Mouse (Mus musculus): ENCODE results near the gene Mcam. TPM values are rescaled to one million over a fixed set of nuclear protein-coding genes. Genes with fewer than 3 reads are reported as not detected.

The Mcam gene
- polyA plus RNA-seq, 1 experiment from 2014 or later, result 30.4 TPM

DNA sequence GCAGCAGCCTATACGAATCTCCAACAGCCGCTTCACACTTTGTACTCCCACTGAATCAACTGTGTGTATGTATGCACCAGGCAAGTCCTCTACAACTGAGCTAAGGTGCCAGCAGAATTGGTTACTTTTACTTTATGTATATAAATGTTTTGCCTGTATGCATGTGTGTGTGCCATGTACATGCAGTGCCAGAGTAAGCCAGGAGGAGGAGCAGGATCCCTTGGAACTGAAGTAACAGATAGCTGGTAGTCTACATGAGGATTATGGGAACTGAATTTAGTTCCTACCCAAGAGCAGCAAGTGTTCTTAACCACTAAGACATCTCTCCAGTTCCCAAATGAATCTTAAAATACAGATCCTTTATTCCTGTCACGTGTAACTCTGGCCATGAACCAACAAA lies 48.0 kb downstream of the Mcam start:
- WGBS, result 92% methylated on average over 3 of the region's 3 CpGs
- H3K9ac ChIP-seq, result no peak overlapping the region
- H3K27ac ChIP-seq, result no peak overlapping the region
- no peaks in the 10 kb centered on the region for H3K27me3 ChIP-seq
- no peak overlapping the region for H3K4me2 ChIP-seq (replicated peaks)
- H3K4me3 ChIP-seq, result no peak overlapping the region
- peaks cover 20% of the 10 kb centered on the region for H3K36me3 ChIP-seq
- ATAC-seq (ENCODE audit: low FRiP score, low read depth), result no peak
- 0 out of 2 replicates have a peak, but pooled peaks cover 3% of the 10 kb centered on the region for H3K4me1 ChIP-seq
- H3K9me3 ChIP-seq, result peaks cover 12% of the 10 kb centered on the region; the same call in 1 of the 2 replicates

DNA sequence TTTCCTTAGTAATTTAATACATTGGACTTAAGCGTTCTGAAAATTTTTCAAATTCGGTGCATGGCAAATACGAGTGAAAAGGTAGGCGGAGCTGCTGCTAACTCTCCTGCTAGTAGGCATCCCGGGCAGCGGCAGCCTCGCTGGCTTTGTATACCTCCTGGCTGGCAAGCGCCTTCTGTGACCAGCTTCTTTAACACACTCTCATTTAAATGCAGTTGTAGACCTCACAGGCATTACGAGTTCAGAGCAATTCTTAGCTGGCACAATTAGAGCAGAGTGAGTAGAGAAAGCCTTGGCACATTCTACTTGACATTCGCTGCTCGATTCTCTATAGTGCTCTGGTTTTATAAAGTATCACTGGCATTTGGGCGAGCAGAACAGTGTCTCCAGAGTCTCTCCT lies 54.0 kb downstream of the Mcam start:
- H3K4me1 ChIP-seq, result 0 out of 2 replicates have a peak, but pooled peaks cover 8% of the 10 kb centered on the region
- no peaks in the 10 kb centered on the region for H3K9me3 ChIP-seq
- H3K36me3 ChIP-seq, result no peaks in the 10 kb centered on the region
- H3K4me3 ChIP-seq, result no peak overlapping the region
- H3K4me2 ChIP-seq (replicated peaks), result no peak overlapping the region
- no peaks in the 10 kb centered on the region for H3K27me3 ChIP-seq
- WGBS, result 76% methylated on average over 12 of the region's 12 CpGs
- no peak overlapping the region for H3K27ac ChIP-seq
- ATAC-seq (ENCODE audit: low FRiP score, low read depth), result no peak
- H3K9ac ChIP-seq, result no peak overlapping the region

DNA sequence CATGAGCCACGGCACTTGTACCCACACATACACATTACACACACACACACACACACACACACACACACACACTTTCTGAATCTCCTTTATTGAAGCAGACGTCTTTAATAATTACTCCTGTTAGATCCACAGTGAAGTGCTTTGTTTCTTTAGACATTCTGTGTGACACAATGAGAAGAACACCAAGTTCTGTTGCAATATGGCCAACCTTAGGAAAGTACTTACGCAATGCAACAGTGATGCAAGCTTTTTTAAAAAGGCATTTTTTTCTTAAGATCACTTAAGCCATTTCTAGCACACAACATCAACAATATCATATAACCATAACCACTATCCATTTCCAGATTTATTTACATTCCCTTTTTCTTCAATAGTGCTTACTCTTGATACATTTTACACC lies 56.9 kb downstream of the Mcam start:
- no peak overlapping the region for H3K4me3 ChIP-seq
- H3K27me3 ChIP-seq, result no peaks in the 10 kb centered on the region
- peaks cover 5% of the 10 kb centered on the region for H3K36me3 ChIP-seq
- no peak overlapping the region for H3K4me2 ChIP-seq (replicated peaks)
- 67% methylated on average over 3 of the region's 3 CpGs for WGBS
- no peaks in the 10 kb centered on the region for H3K9me3 ChIP-seq
- 0 out of 2 replicates have a peak, but pooled peaks cover 5% of the 10 kb centered on the region for H3K4me1 ChIP-seq
- H3K9ac ChIP-seq, result no peak overlapping the region
- ATAC-seq (ENCODE audit: low FRiP score, low read depth), result no peak
- no peak overlapping the region for H3K27ac ChIP-seq

DNA sequence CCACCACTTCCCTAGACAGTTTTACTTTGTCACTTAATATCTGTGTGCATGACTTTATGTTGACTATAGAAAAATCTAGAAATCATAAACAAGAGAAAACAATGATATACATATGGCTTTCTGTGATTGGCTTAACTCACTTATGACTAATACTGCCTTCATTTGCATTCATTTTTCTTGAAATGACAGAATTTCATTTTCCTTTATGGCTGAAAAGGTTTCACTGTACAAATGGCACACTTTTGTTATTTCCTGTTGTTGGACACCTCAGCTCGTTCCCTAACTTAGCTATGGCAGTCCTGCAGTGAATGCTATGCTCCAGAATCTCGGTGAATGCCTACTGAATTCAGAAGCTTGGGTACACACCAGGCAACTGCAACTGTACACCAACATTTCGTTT lies 58.0 kb downstream of the Mcam start:
- no peak overlapping the region for H3K4me3 ChIP-seq
- peaks cover 10% of the 10 kb centered on the region for H3K36me3 ChIP-seq
- H3K4me1 ChIP-seq, result 0 out of 2 replicates have a peak, but pooled peaks cover 5% of the 10 kb centered on the region
- no peak for ATAC-seq (ENCODE audit: low FRiP score, low read depth)
- no peak overlapping the region for H3K9ac ChIP-seq
- H3K9me3 ChIP-seq, result no peaks in the 10 kb centered on the region
- H3K27ac ChIP-seq, result no peak overlapping the region
- WGBS, result 90% methylated on average over 3 of the region's 3 CpGs
- no peaks in the 10 kb centered on the region for H3K27me3 ChIP-seq
- H3K4me2 ChIP-seq (replicated peaks), result no peak overlapping the region

Other genes starting within 250 kb of the Mcam start
- gene Thy1, start 91.1 kb upstream of the Mcam start, polyA plus RNA-seq (2015; fragmentation: Nextera tagmentation; extraction: Ambion mirVana), result 3.4 and 5.1 TPM in 2 replicates
- 14.6 and 14.7 TPM in 2 replicates for gene Usp2, start 67.4 kb upstream of the Mcam start, polyA plus RNA-seq (2015; fragmentation: Nextera tagmentation; extraction: Ambion mirVana)
- gene Mfrp, start 32.7 kb upstream of the Mcam start, polyA plus RNA-seq (2015; fragmentation: Nextera tagmentation; extraction: Ambion mirVana), result 0.13 and 0.17 TPM in 2 replicates
- gene C1qtnf5, start 27.2 kb upstream of the Mcam start, polyA plus RNA-seq (2015; fragmentation: Nextera tagmentation; extraction: Ambion mirVana), result 2.6 and 3.4 TPM in 2 replicates
- 0.09 and 0.10 TPM in 2 replicates for gene Gm49380, start 21.0 kb upstream of the Mcam start, polyA plus RNA-seq (2015; fragmentation: Nextera tagmentation; extraction: Ambion mirVana)
- gene Rnf26, start 21.0 kb upstream of the Mcam start, polyA plus RNA-seq (2015; fragmentation: Nextera tagmentation; extraction: Ambion mirVana), result 79.6 and 84.1 TPM in 2 replicates
- gene Cbl, start 99.6 kb downstream of the Mcam start, polyA plus RNA-seq (2015; fragmentation: Nextera tagmentation; extraction: Ambion mirVana), result 17.5 and 19.6 TPM in 2 replicates
- not detected in 2 replicates for gene Ccdc153, start 106.2 kb downstream of the Mcam start, polyA plus RNA-seq (2015; fragmentation: Nextera tagmentation; extraction: Ambion mirVana)
- 0.09 and 0.11 TPM in 2 replicates for gene Pdzd3, start 117.0 kb downstream of the Mcam start, polyA plus RNA-seq (2015; fragmentation: Nextera tagmentation; extraction: Ambion mirVana)
- gene Nlrx1, start 134.1 kb downstream of the Mcam start, polyA plus RNA-seq (2015; fragmentation: Nextera tagmentation; extraction: Ambion mirVana), result 8.2 and 8.3 TPM in 2 replicates
- 7.3 and 7.4 TPM in 2 replicates for gene Abcg4, start 154.1 kb downstream of the Mcam start, polyA plus RNA-seq (2015; fragmentation: Nextera tagmentation; extraction: Ambion mirVana)
- 26.1 and 29.6 TPM in 2 replicates for gene Hinfp, start 171.2 kb downstream of the Mcam start, polyA plus RNA-seq (2015; fragmentation: Nextera tagmentation; extraction: Ambion mirVana)
- gene C2cd2l, start 185.8 kb downstream of the Mcam start, polyA plus RNA-seq (2015; fragmentation: Nextera tagmentation; extraction: Ambion mirVana), result 6.8 and 7.8 TPM in 2 replicates
- 40.2 and 40.5 TPM in 2 replicates for gene Dpagt1, start 191.6 kb downstream of the Mcam start, polyA plus RNA-seq (2015; fragmentation: Nextera tagmentation; extraction: Ambion mirVana)
- gene H2afx, start 200.2 kb downstream of the Mcam start, polyA plus RNA-seq (2015; fragmentation: Nextera tagmentation; extraction: Ambion mirVana), result 382 and 390 TPM in 2 replicates
- gene Hmbs, start 209.8 kb downstream of the Mcam start, polyA plus RNA-seq (2015; fragmentation: Nextera tagmentation; extraction: Ambion mirVana), result 111 and 116 TPM in 2 replicates
- 27.8 and 28.9 TPM in 2 replicates for gene Vps11, start 227.2 kb downstream of the Mcam start, polyA plus RNA-seq (2015; fragmentation: Nextera tagmentation; extraction: Ambion mirVana)
- gene Hyou1, start 245.0 kb downstream of the Mcam start, polyA plus RNA-seq (2015; fragmentation: Nextera tagmentation; extraction: Ambion mirVana), result 30.9 and 36.8 TPM in 2 replicates

Data from limb, embryonic 13.5 days (tissue).